Mouse (Mus musculus) testis, adult 10 weeks (tissue): ENCODE measurements around the gene Cilp2. TPM values are rescaled to one million over a fixed set of nuclear protein-coding genes. Genes with fewer than 3 reads are reported as not detected.

Experiments
- polyA plus RNA-seq: library from polyadenylated mRNA; stranded (reverse); fragments of 350-450 nt; fragmentation: Illumina TruSeq; extraction: RNeasy Lipid Tissue Mini Kit (QIAGEN cat#74804); gene quantifications from one replicate; pipeline ENCODE4 v1.2.3, GENCODE M21; 2014; ENCODE audit warnings: low read depth, low replicate concordance

Cilp2 gene
- not detected for polyA plus RNA-seq

GRCm38 (mm10) chr8:69887289-69888243 is at the start of gene Cilp2:
Cilp2 (minus strand) TSS chr8:69887687.

GRCm38 (mm10) chr8:69902163-69903062 is 14.9 kb upstream of the Cilp2 start, which contains the start of the genes Tssk6, Ndufa13 and Yjefn3:
Tssk6 (plus strand) TSS chr8:69902184.
Ndufa13 (minus strand) TSS chr8:69902558.
Yjefn3 (minus strand) TSS chr8:69902712.

GRCm38 (mm10) chr8:69832298-69832853 is 55.1 kb downstream of the Cilp2 start, which contains the start of gene Pbx4:
Pbx4 (plus strand) TSS chr8:69832491.

Other genes starting within 250 kb of the Cilp2 start
- gene Zfp964, start 233.2 kb downstream of the Cilp2 start, polyA plus RNA-seq, result 3.6 TPM
- 13.5 TPM for gene Zfp869, start 177.0 kb downstream of the Cilp2 start, polyA plus RNA-seq
- gene Zfp963, start 137.7 kb downstream of the Cilp2 start, polyA plus RNA-seq, result 2.3 TPM
- not detected for gene Gm20422, start 112.8 kb downstream of the Cilp2 start, polyA plus RNA-seq
- 0.85 TPM for gene Atp13a1, start 96.5 kb downstream of the Cilp2 start, polyA plus RNA-seq
- 20.6 TPM for gene Zfp866, start 96.5 kb downstream of the Cilp2 start, polyA plus RNA-seq
- gene Gmip, start 79.0 kb downstream of the Cilp2 start, polyA plus RNA-seq, result 0.97 TPM
- gene Lpar2, start 65.3 kb downstream of the Cilp2 start, polyA plus RNA-seq, result 3.4 TPM
- gene Pbx4, start 55.2 kb downstream of the Cilp2 start, polyA plus RNA-seq, result 64.0 TPM
- 0.21 TPM for gene Tssk6, start 14.5 kb upstream of the Cilp2 start, polyA plus RNA-seq
- 0.39 TPM for gene Ndufa13, start 14.9 kb upstream of the Cilp2 start, polyA plus RNA-seq
- not detected for gene Yjefn3, start 15.0 kb upstream of the Cilp2 start, polyA plus RNA-seq
- gene Gatad2a, start 108.7 kb upstream of the Cilp2 start, polyA plus RNA-seq, result 7.2 TPM
- gene Mau2, start 155.0 kb upstream of the Cilp2 start, polyA plus RNA-seq, result 7.5 TPM
- gene Sugp1, start 155.1 kb upstream of the Cilp2 start, polyA plus RNA-seq, result 18.5 TPM
- 0.66 TPM for gene Tm6sf2, start 185.2 kb upstream of the Cilp2 start, polyA plus RNA-seq
- 0.06 TPM for gene Hapln4, start 195.8 kb upstream of the Cilp2 start, polyA plus RNA-seq
- 0.62 TPM for gene Ncan, start 233.2 kb upstream of the Cilp2 start, polyA plus RNA-seq
- 0.80 TPM for gene Nr2c2ap, start 243.6 kb upstream of the Cilp2 start, polyA plus RNA-seq